Mouse (Mus musculus): ENCODE measurements around the gene Prkaa1.
"Not testable (repeated sequence)": the region's sequence is repeated elsewhere in the genome, so short reads cannot be mapped to it uniquely, and the experiment has no call there.

The Prkaa1 gene

GRCm38 (mm10) chr15:5173217-5173820, 29.7 kb downstream of the Prkaa1 start:
- DNase-seq, result no peak

- DNase-seq, result peak; percentile 48 to 51
Measured at GRCm38 (mm10) chr15:5184668-5185330, 41.1 kb downstream of the Prkaa1 start.

- peak; percentile 87 for DNase-seq
Measured at GRCm38 (mm10) chr15:5185366-5186292, 42.0 kb downstream of the Prkaa1 start, which contains the start of gene Ttc33. Gene Ttc33, plus strand, starts transcription at chr15:5185525.

DNA sequence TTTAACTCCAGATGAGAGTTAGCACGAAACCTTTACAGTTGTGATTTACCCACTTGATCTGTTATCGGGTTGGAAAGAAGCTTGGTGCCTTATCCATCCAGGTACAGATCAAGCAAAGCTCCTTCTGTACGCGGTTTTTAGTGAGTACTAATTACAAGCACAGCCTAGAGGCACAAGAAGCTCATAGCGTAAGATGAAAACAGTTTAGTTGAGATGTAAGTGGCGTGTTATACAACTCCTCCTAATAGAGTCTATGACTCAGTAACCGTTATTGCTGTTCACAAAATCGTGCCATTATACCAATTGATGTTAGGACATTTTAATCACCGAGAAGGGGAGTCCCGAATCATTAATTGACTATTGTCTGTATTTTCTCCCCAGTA, 42.6 kb downstream of the Prkaa1 start:
- no peak for DNase-seq

DNA sequence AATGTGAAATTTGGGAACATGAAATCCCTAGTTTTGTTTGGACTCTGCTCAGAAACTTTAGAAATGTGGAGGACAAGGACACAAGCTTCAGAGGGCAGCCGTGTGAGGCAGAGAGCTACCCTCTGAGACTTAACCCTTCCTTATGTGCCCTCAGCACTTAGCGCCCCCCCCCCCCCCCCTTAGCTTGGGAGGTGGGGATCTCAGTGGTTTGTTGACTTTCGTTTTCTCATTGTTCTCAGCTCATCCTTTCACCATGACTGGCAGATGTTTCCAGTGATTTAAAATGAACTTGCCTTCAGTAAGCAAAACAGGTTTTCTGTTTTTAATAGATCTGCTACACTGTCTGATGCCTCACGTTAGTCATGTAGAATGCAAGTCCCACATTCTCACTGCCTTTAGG, 43.5 kb downstream of the Prkaa1 start:
- DNase-seq, result no peak

DNA sequence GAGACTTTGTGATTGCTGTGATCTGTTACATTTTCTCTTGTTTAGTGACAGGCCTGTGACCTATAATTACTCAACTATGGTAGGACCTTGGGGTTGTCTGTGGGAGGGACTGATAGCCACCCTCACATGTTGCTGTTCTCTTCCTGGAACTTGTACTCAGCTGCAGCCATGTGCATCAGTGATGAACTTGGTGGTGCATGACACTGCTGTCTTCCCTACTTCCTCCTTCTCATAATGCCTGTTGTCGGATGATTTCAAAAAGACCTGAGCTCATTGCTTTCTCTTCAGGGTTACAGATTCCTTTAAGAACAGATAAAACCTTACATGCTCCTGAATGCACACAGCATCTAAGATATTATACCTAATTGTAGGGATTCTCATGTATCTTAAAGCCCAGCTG, 44.4 kb downstream of the Prkaa1 start:
- no peak for DNase-seq

GRCm38 (mm10) chr15:5189504-5190093, 45.9 kb downstream of the Prkaa1 start:
- DNase-seq, result peak; percentile 13 to 23

- peak in 1 of 2 experiments; percentile 17 for DNase-seq
Measured at GRCm38 (mm10) chr15:5193833-5194232, 50.2 kb downstream of the Prkaa1 start.

DNA sequence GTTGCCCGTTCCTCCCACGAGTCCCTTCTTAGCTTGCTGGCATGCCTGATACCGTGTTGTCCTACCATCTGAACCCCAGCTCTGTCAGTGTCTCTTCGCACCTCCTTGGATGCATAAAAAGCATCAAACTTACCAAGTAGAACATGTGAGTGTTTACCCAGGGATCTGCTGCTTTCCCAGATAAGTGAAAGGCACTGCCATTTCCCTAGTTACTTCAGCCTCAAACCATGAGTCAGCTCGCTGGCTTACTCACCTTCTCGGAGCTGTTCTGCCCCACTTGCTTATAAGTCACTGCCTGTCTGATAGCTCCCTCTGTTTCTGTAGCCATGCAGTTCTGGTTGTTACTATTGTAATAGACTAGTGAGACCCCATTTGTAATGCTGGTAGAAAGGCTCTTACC, 50.8 kb downstream of the Prkaa1 start:
- DNase-seq, result no peak

DNA sequence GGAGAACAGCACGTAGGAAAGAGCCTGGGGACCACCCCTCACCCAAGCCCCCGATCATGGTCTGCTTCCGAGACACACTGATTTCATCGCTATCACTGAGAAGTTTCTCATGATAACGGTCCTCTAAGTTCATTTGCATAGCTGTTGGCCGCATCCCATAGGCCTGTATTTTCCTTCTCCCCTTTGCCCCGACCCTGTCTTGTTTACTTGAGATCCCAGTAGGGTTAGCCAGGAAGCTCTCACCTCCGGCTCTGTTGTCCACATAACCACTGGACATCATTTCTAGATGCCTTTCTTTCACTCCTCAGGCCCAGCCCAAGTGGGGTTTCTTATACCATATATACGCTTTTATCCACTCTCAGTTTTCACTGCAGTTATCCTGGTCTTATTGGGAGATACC, 51.3 kb downstream of the Prkaa1 start:
- no peak for DNase-seq

DNA sequence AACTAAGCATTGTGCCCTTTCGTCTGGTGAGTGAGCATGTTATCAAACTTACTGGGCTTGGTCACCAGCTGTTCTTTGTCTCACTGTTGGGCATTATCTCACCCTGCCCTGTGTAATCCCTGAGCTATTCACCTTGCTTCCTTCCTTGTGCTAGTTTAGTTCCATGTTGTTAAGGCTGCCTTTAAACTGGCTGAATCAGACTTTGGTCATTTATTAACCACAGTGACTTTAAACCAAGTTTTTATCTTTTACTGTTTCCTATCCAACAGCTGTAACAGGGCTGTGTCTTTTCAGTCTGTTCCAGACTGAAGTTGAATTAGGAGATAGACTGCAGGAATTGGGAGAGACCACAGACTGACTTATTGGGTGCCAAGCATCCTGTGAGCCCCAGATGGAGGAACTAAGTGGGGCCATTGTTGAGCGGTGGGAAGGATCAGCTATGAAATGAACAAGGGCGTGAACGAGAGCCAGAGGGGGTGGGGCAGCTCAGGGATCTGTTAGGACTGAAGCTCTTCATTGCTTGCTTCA, 52.4 kb downstream of the Prkaa1 start:
- DNase-seq, result no peak

GRCm38 (mm10) chr15:5196691-5197090, 53.0 kb downstream of the Prkaa1 start:
- no peak for DNase-seq

DNA sequence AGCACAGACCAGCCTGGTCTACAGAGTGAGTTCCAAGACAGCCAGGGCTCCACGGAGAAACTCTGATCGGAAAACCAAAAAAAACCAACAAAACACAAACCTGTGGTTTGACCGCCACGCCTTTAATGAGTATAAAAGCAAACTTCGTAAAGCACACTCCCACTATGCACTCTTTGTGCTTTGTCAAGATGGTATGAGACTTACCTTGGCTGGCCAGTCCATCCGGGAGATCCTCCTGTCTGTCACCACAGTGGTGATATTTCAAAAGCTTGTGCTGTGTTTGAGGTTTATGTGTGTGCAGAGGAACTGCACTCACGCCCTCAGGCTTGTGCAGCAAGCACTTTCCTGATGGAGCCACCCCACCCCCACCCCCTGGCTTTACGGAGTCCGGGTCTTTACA, 61.6 kb downstream of the Prkaa1 start:
- no peak for DNase-seq

- no peak for DNase-seq
Measured at GRCm38 (mm10) chr15:5209116-5209515, 65.5 kb downstream of the Prkaa1 start.

GRCm38 (mm10) chr15:5220491-5220890, 76.8 kb downstream of the Prkaa1 start:
- no peak for DNase-seq

- not testable (repeated sequence) for DNase-seq
Measured at GRCm38 (mm10) chr15:5230746-5231145, 87.1 kb downstream of the Prkaa1 start.
